Mouse (Mus musculus): ENCODE measurements around the gene Dcst1. TPM values are rescaled to one million over a fixed set of nuclear protein-coding genes. Genes with fewer than 3 reads are reported as not detected.
A peak's percentile ranks its signal among the peaks of the same experiment; 100 is the strongest.

Dcst1 gene
- polyA plus RNA-seq, 1 experiment from 2014 or later = 0.08 TPM

- Histone ChIP-seq H3K27ac (ENCODE audit: low read depth, low read length) (no peak overlapping the region), H3K4me3 (ENCODE audit: low read depth, low read length) (no peak overlapping the region), H3K9ac (ENCODE audit: low read length) (no peak overlapping the region), H3K27me3 (ENCODE audit: control insufficient read depth, insufficient read depth, low read length) (0 out of 2 replicates have a peak, but pooled peaks cover 4% of the 10 kb centered on the region), H3K9me3 (ENCODE audit: control insufficient read depth, low read length) (no peaks in the 10 kb centered on the region), H3K4me1 (replicated peaks; ENCODE audit: control insufficient read depth, insufficient read depth, low read length) (peaks cover 8% of the 10 kb centered on the region), H3K36me3 (ENCODE audit: control insufficient read depth, insufficient read depth, low read length) (no peaks in the 10 kb centered on the region), H3K4me2 (ENCODE audit: low read depth, low read length, severe bottlenecking) (no peak overlapping the region)
- ATAC-seq (replicated peaks; ENCODE audit: low FRiP score) (no peak), DNase-seq (ENCODE audit: low spot score) (no peak)
- WGBS = 45% methylated on average over 1 of the region's 1 CpGs
Observed at GRCm38 (mm10) chr3:89347916-89348315, 17.1 kb downstream of the Dcst1 start.

- Histone ChIP-seq H3K27ac (ENCODE audit: low read depth, low read length) (no peak overlapping the region), H3K9me3 (ENCODE audit: control insufficient read depth, low read length) (no peaks in the 10 kb centered on the region), H3K4me1 (replicated peaks; ENCODE audit: control insufficient read depth, insufficient read depth, low read length) (peaks cover 8% of the 10 kb centered on the region), H3K4me3 (ENCODE audit: low read depth, low read length) (no peak overlapping the region), H3K9ac (ENCODE audit: low read length) (no peak overlapping the region), H3K36me3 (ENCODE audit: control insufficient read depth, insufficient read depth, low read length) (no peaks in the 10 kb centered on the region), H3K4me2 (ENCODE audit: low read depth, low read length, severe bottlenecking) (no peak overlapping the region), H3K27me3 (ENCODE audit: control insufficient read depth, insufficient read depth, low read length) (0 out of 2 replicates have a peak, but pooled peaks cover 4% of the 10 kb centered on the region)
- DNase-seq (ENCODE audit: low spot score) = no peak
- 87% methylated on average over 10 of the region's 10 CpGs for WGBS
- no peak for ATAC-seq (replicated peaks; ENCODE audit: low FRiP score)
Observed at GRCm38 (mm10) chr3:89346815-89347540, 18.1 kb downstream of the Dcst1 start.

- DNase-seq (ENCODE audit: low spot score) (no peak), ATAC-seq (replicated peaks; ENCODE audit: low FRiP score) (no peak)
- H3K27me3 ChIP-seq (ENCODE audit: control insufficient read depth, insufficient read depth, low read length) = no peaks in the 10 kb centered on the region
- 88% methylated on average over 7 of the region's 7 CpGs for WGBS
- H3K27ac ChIP-seq (ENCODE audit: low read depth, low read length) = no peak overlapping the region
- H3K9ac ChIP-seq (ENCODE audit: low read length) = no peak overlapping the region
- no peak overlapping the region for H3K4me2 ChIP-seq (ENCODE audit: low read depth, low read length, severe bottlenecking)
- H3K9me3 ChIP-seq (ENCODE audit: control insufficient read depth, low read length) = no peaks in the 10 kb centered on the region
- no peak overlapping the region for H3K4me3 ChIP-seq (ENCODE audit: low read depth, low read length)
- no peaks in the 10 kb centered on the region for H3K36me3 ChIP-seq (ENCODE audit: control insufficient read depth, insufficient read depth, low read length)
- H3K4me1 ChIP-seq (replicated peaks; ENCODE audit: control insufficient read depth, insufficient read depth, low read length) = peaks cover 6% of the 10 kb centered on the region
Observed at GRCm38 (mm10) chr3:89343279-89343678, 21.8 kb downstream of the Dcst1 start.

DNA sequence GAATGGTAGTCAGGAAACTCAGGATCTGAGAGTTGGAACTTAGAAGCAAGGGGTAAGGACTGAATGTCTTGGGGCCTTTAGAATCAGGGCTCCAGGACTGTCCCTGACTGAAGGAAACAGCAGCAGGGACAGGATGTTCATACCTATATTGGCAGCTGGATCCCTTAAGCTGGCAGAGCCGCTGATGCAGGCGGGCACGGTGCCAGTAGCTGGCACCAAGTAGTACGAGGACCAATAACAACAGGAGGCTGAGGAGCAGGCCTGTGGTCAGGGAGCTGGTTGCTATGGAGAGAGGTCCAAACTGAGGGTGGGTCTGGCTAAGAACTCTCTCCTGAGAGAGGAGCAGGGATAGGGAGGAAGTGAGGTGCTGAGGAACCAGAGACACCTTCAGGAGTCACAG is 23.3 kb downstream of the Dcst1 start:
- no peaks in the 10 kb centered on the region for H3K27me3 ChIP-seq (ENCODE audit: control insufficient read depth, insufficient read depth, low read length)
- 89% methylated on average over 4 of the region's 4 CpGs for WGBS
- no peaks in the 10 kb centered on the region for H3K36me3 ChIP-seq (ENCODE audit: control insufficient read depth, insufficient read depth, low read length)

GRCm38 (mm10) chr3:89340465-89340864 is 24.6 kb downstream of the Dcst1 start:
- H3K36me3 ChIP-seq (ENCODE audit: control insufficient read depth, insufficient read depth, low read length) = no peaks in the 10 kb centered on the region
- H3K4me1 ChIP-seq (replicated peaks; ENCODE audit: control insufficient read depth, insufficient read depth, low read length) = peaks cover 17% of the 10 kb centered on the region
- H3K9me3 ChIP-seq (ENCODE audit: control insufficient read depth, low read length) = no peaks in the 10 kb centered on the region
- H3K27me3 ChIP-seq (ENCODE audit: control insufficient read depth, insufficient read depth, low read length) = no peaks in the 10 kb centered on the region
- H3K4me2 ChIP-seq (ENCODE audit: low read depth, low read length, severe bottlenecking) = peak overlapping the region; percentile 41
- WGBS = 3% methylated on average over 11 of the region's 11 CpGs
- peak; percentile 19; the same call in 1 of the 2 replicates for ATAC-seq (replicated peaks; ENCODE audit: low FRiP score)
- H3K9ac ChIP-seq (ENCODE audit: low read length) = peak overlapping the region; percentile 45
- H3K27ac ChIP-seq (ENCODE audit: low read depth, low read length) = no peak overlapping the region
- H3K4me3 ChIP-seq (ENCODE audit: low read depth, low read length) = peak overlapping the region; percentile 14
- peak; percentile 91 for DNase-seq (ENCODE audit: low spot score)

More for the DNA sequence above, 23.3 kb downstream of the Dcst1 start:
- Histone ChIP-seq H3K9ac (ENCODE audit: low read length) (no peak overlapping the region), H3K4me3 (ENCODE audit: low read depth, low read length) (no peak overlapping the region), H3K4me2 (ENCODE audit: low read depth, low read length, severe bottlenecking) (no peak overlapping the region), H3K27ac (ENCODE audit: low read depth, low read length) (no peak overlapping the region), H3K9me3 (ENCODE audit: control insufficient read depth, low read length) (no peaks in the 10 kb centered on the region), H3K4me1 (replicated peaks; ENCODE audit: control insufficient read depth, insufficient read depth, low read length) (peaks cover 8% of the 10 kb centered on the region)
- DNase-seq (ENCODE audit: low spot score) (no peak), ATAC-seq (replicated peaks; ENCODE audit: low FRiP score) (no peak)

- 24% methylated on average over 8 of the region's 8 CpGs for WGBS
- no peak overlapping the region for H3K4me3 ChIP-seq (ENCODE audit: low read depth, low read length)
- no peak overlapping the region for H3K9ac ChIP-seq (ENCODE audit: low read length)
- DNase-seq (ENCODE audit: low spot score) (peak; percentile 90), ATAC-seq (replicated peaks; ENCODE audit: low FRiP score) (no peak)
- no peak overlapping the region for H3K27ac ChIP-seq (ENCODE audit: low read depth, low read length)
- no peak overlapping the region for H3K4me2 ChIP-seq (ENCODE audit: low read depth, low read length, severe bottlenecking)
- H3K4me1 ChIP-seq (replicated peaks; ENCODE audit: control insufficient read depth, insufficient read depth, low read length) = peaks cover 17% of the 10 kb centered on the region
- H3K9me3 ChIP-seq (ENCODE audit: control insufficient read depth, low read length) = no peaks in the 10 kb centered on the region
- H3K36me3 ChIP-seq (ENCODE audit: control insufficient read depth, insufficient read depth, low read length) = no peaks in the 10 kb centered on the region
- H3K27me3 ChIP-seq (ENCODE audit: control insufficient read depth, insufficient read depth, low read length) = no peaks in the 10 kb centered on the region
Observed at GRCm38 (mm10) chr3:89339416-89339815, 25.6 kb downstream of the Dcst1 start.

- H3K4me1 ChIP-seq (replicated peaks; ENCODE audit: control insufficient read depth, insufficient read depth, low read length) = peaks cover 17% of the 10 kb centered on the region
- WGBS = under 1% methylated on average over 44 of the region's 44 CpGs
- H3K36me3 ChIP-seq (ENCODE audit: control insufficient read depth, insufficient read depth, low read length) = 0 out of 2 replicates have a peak, but pooled peaks cover 3% of the 10 kb centered on the region
Observed at GRCm38 (mm10) chr3:89337721-89338578, 27.1 kb downstream of the Dcst1 start, which contains the start of gene Efna4. TSS of gene Efna4 (minus strand) at chr3:89338028.

GRCm38 (mm10) chr3:89337062-89337720 is 27.9 kb downstream of the Dcst1 start:
- peak; percentile 52 for ATAC-seq (replicated peaks; ENCODE audit: low FRiP score)
- Histone ChIP-seq H3K4me1 (replicated peaks; ENCODE audit: control insufficient read depth, insufficient read depth, low read length) (peaks cover 23% of the 10 kb centered on the region), H3K27ac (ENCODE audit: low read depth, low read length) (peak overlapping the region; percentile 82), H3K4me2 (ENCODE audit: low read depth, low read length, severe bottlenecking) (peak overlapping the region; percentile 76), H3K27me3 (ENCODE audit: control insufficient read depth, insufficient read depth, low read length) (no peaks in the 10 kb centered on the region), H3K4me3 (ENCODE audit: low read depth, low read length) (peak overlapping the region; percentile 83), H3K9me3 (ENCODE audit: control insufficient read depth, low read length) (no peaks in the 10 kb centered on the region), H3K36me3 (ENCODE audit: control insufficient read depth, insufficient read depth, low read length) (0 out of 2 replicates have a peak, but pooled peaks cover 3% of the 10 kb centered on the region), H3K9ac (ENCODE audit: low read length) (peak overlapping the region; percentile 91)
- WGBS = under 1% methylated on average over 21 of the region's 21 CpGs
- no peak for DNase-seq (ENCODE audit: low spot score)

More at GRCm38 (mm10) chr3:89337721-89338578, 27.1 kb downstream of the Dcst1 start, which contains the start of gene Efna4:
- peak within 1 kb of the TSS; percentile 91 for H3K9ac ChIP-seq (ENCODE audit: low read length)
- H3K4me2 ChIP-seq (ENCODE audit: low read depth, low read length, severe bottlenecking) = peak within 1 kb of the TSS; percentile 76
- DNase-seq (ENCODE audit: low spot score) (peak; percentile 87), ATAC-seq (replicated peaks; ENCODE audit: low FRiP score) (peak; percentile 81)
- no peaks in the 10 kb centered on the region for H3K27me3 ChIP-seq (ENCODE audit: control insufficient read depth, insufficient read depth, low read length)
- no peaks in the 10 kb centered on the region for H3K9me3 ChIP-seq (ENCODE audit: control insufficient read depth, low read length)
- peak within 1 kb of the TSS; percentile 82 for H3K27ac ChIP-seq (ENCODE audit: low read depth, low read length)
- H3K4me3 ChIP-seq (ENCODE audit: low read depth, low read length) = peak within 1 kb of the TSS; percentile 83
